9 mouse cellular contexts compared by ENCODE assay signal in the genomic region with DNA sequence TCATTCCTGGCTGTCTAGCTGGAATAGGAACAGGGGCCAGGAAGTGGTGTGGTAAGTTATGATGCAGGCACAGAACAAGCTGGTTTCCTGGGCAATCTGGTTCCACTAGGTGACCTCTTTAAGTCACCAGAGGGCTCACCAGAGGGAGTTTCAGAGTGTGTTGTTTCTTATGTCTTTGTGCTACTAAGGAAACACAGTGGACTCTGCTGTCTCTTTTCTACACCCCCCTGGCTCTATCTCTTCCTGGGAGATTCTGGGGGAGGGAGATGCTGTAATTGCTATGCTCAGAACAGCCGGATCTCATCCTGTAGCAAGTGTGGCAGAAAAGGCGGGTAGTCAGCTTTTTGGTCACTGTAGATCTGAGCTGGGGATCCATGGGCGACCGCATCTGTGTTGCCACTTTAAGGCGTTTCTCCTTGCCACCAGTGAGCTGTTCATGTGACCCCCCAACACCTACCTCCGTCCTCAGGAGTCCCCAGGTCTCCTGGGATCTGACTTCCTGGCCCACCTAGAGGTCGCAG. TPM values are rescaled to one million over a fixed set of nuclear protein-coding genes. Genes with fewer than 3 reads are reported as not detected.
A peak's percentile ranks its signal among the peaks of the same experiment; 100 is the strongest.
DNase-seq lines count a peak whose midpoint lies in the region; ATAC-seq and TF ChIP-seq lines count a peak whose summit lies in the region.
"Had no signal": no experiment of that assay in that cellular context is flagged by ENCODE, and none has a peak within 500 bp of the region (broad histone marks: within the 10 kb centered on the region; RNA-seq: fewer than 3 reads in every experiment).

No protein-coding gene starts in this region.

- H3K36me3 ChIP-seq in heart, embryonic 12.5 days = no peaks in the 10 kb centered on the region
- H3K36me3 ChIP-seq: hindbrain, embryonic 15.5 days had no signal

- intact Hi-C loops in left cerebral cortex, postnatal 14 days (cut with DNase I) = no loop called here
- intact Hi-C loops in left cerebral cortex, postnatal 36 days (cut with DNase I) = no loop called here

- H3K27me3 ChIP-seq in heart, embryonic 12.5 days (replicated peaks) = no peaks in the 10 kb centered on the region
- H3K27me3 ChIP-seq: hindbrain, embryonic 15.5 days had no signal

- H3K4me2 ChIP-seq in heart, embryonic 12.5 days = no peak overlapping the region
- H3K4me2 ChIP-seq: hindbrain, embryonic 15.5 days had no signal

- DNase-seq in left cerebral cortex, postnatal 14 days (ENCODE audit: low spot score in 2 of 2) = peak; percentile 26 to 58
- DNase-seq in left cerebral cortex, postnatal 36 days (ENCODE audit: low spot score in 2 of 2) = no peak
- DNase-seq in lung, postnatal 36 days = peak; percentile 37
- DNase-seq in yolk sac, embryonic 10.5 days (ENCODE audit: low spot score) = no peak
- DNase-seq: right cerebral cortex, postnatal 4 days had no signal

- no peaks in the 10 kb centered on the region for H3K9me3 ChIP-seq in heart, embryonic 12.5 days (replicated peaks)
- H3K9me3 ChIP-seq: hindbrain, embryonic 15.5 days had no signal

- TF ChIP-seq POLR2A in bone marrow macrophage, adult 2 months (IDR thresholded peaks at IDR 0.05; ENCODE audit: borderline replicate concordance, low read depth, low read length) = no peak

- no peak for ATAC-seq in heart, embryonic 12.5 days (ENCODE audit: insufficient number of reproducible peaks, low FRiP score)
- no peak for ATAC-seq in megakaryocyte, adult 5-6 weeks (ENCODE audit: poor library complexity, severe bottlenecking)

- H3K9ac ChIP-seq in heart, embryonic 12.5 days = peak overlapping the region; percentile 32; the same call in 1 of the 2 replicates
- H3K9ac ChIP-seq: hindbrain, embryonic 15.5 days had no signal

- H3K4me3 ChIP-seq in bone marrow macrophage, adult 2 months (ENCODE audit: insufficient read depth, low read length) = no peak overlapping the region
- no peak overlapping the region for H3K4me3 ChIP-seq in heart, embryonic 12.5 days
- H3K4me3 ChIP-seq: hindbrain, embryonic 15.5 days had no signal

- 0 out of 2 replicates have a peak, but pooled peaks have one; percentile 19 for TF ChIP-seq CTCF in bone marrow macrophage, adult 2 months (IDR thresholded peaks at IDR 0.05; ENCODE audit: low read depth, low read length)

- 67% methylated on average over 7 of the region's 7 CpGs for WGBS in heart, embryonic 12.5 days

- H3K27ac ChIP-seq in bone marrow macrophage, adult 2 months (ENCODE audit: insufficient read depth, low read depth, low read length) = peak overlapping the region; percentile 15
- H3K27ac ChIP-seq in heart, embryonic 12.5 days (ENCODE audit: poor library complexity, severe bottlenecking) = peak overlapping the region; percentile 77
- H3K27ac ChIP-seq: hindbrain, embryonic 15.5 days had no signal

- peaks cover 23% of the 10 kb centered on the region for H3K4me1 ChIP-seq in bone marrow macrophage, adult 2 months (ENCODE audit: control insufficient read depth, insufficient read depth, low read length)
- peaks cover 47% of the 10 kb centered on the region for H3K4me1 ChIP-seq in heart, embryonic 12.5 days (replicated peaks)

RNA-seq across cellular contexts. Expression of gene Lsp1, which starts 9.6 kb away (rescaled TPM):
- total RNA-seq in left cerebral cortex, postnatal 14 days (2021) = 1 to 10 TPM; 6.4 to 7.7 TPM
- 1 to 10 TPM; 8.1 to 8.7 TPM for total RNA-seq in left cerebral cortex, postnatal 36 days (2021)
- 320 and 327 TPM in 2 replicates for polyA plus RNA-seq in bone marrow macrophage, adult 2 months (2012; ENCODE audit: insufficient read depth, insufficient read length, missing spikeins)
- polyA plus RNA-seq in heart, embryonic 12.5 days (2016; fragmentation: Nextera tagmentation; extraction: Ambion mirVana) = 33.4 and 38.4 TPM in 2 replicates
- 1,220 and 1,304 TPM in 2 replicates for total RNA-seq in megakaryocyte, adult 5-6 weeks (2015)
- total RNA-seq in megakaryocyte, adult 5-6 weeks (2017) = 1,314 and 1,552 TPM in 2 replicates

RNA-seq across cellular contexts. Expression of gene Tnnt3, which starts 28.4 kb away (rescaled TPM):
- not detected for total RNA-seq in left cerebral cortex, postnatal 14 days (2021)
- total RNA-seq in left cerebral cortex, postnatal 36 days (2021) = not detected
- 5.1 and 6.0 TPM in 2 replicates for polyA plus RNA-seq in bone marrow macrophage, adult 2 months (2012; ENCODE audit: insufficient read depth, insufficient read length, missing spikeins)
- polyA plus RNA-seq in heart, embryonic 12.5 days (2016; fragmentation: Nextera tagmentation; extraction: Ambion mirVana) = 6.4 and 9.3 TPM in 2 replicates
- total RNA-seq in megakaryocyte, adult 5-6 weeks (2015) = 1.4 and 1.5 TPM in 2 replicates
- 3.7 and 3.9 TPM in 2 replicates for total RNA-seq in megakaryocyte, adult 5-6 weeks (2017)

RNA-seq across cellular contexts. Expression of gene Tnni2, which starts 28.6 kb away (rescaled TPM):
- under 1 TPM in 1 of 2 experiments, not detected in 1; 0.74 TPM for total RNA-seq in left cerebral cortex, postnatal 14 days (2021)
- total RNA-seq in left cerebral cortex, postnatal 36 days (2021) = under 1 TPM in 1 of 2 experiments, not detected in 1; 0.69 TPM
- 10.2 and 13.8 TPM in 2 replicates for polyA plus RNA-seq in bone marrow macrophage, adult 2 months (2012; ENCODE audit: insufficient read depth, insufficient read length, missing spikeins)
- 50.6 and 53.5 TPM in 2 replicates for polyA plus RNA-seq in heart, embryonic 12.5 days (2016; fragmentation: Nextera tagmentation; extraction: Ambion mirVana)
- 18.8 and 20.9 TPM in 2 replicates for total RNA-seq in megakaryocyte, adult 5-6 weeks (2015)
- 25.6 and 27.6 TPM in 2 replicates for total RNA-seq in megakaryocyte, adult 5-6 weeks (2017)

RNA-seq across cellular contexts. Expression of gene Syt8, which starts 35.6 kb away (rescaled TPM):
- under 1 TPM in 1 of 2 experiments, not detected in 1; 0.44 TPM for total RNA-seq in left cerebral cortex, postnatal 14 days (2021)
- total RNA-seq in left cerebral cortex, postnatal 36 days (2021) = not detected
- 5.6 TPM in 2 replicates for polyA plus RNA-seq in bone marrow macrophage, adult 2 months (2012; ENCODE audit: insufficient read depth, insufficient read length, missing spikeins)
- 0.28 and 0.57 TPM in 2 replicates for polyA plus RNA-seq in heart, embryonic 12.5 days (2016; fragmentation: Nextera tagmentation; extraction: Ambion mirVana)
- 0.39 TPM in 1 of 2 replicates, not detected in the other for total RNA-seq in megakaryocyte, adult 5-6 weeks (2015)
- not detected in 2 replicates for total RNA-seq in megakaryocyte, adult 5-6 weeks (2017)
- polyA plus RNA-seq: hindbrain, embryonic 15.5 days had no signal

Comparison
In these comparisons a context has a peak if more than half of its experiments do, and no peak if none do; other contexts are left out.
1. DNase-seq: peak in left cerebral cortex, postnatal 14 days (2 of 2) and lung, postnatal 36 days (single experiment); none in left cerebral cortex, postnatal 36 days (0 of 2) and yolk sac, embryonic 10.5 days (single experiment).
2. RNA of gene Lsp1, which starts 9.6 kb away (total RNA-seq): 1,220 to 1,552 TPM in megakaryocyte, adult 5-6 weeks; 8.1 to 8.7 TPM in left cerebral cortex, postnatal 36 days and 6.4 to 7.7 TPM in left cerebral cortex, postnatal 14 days; every median in the first group is over 100 times any median in the second.
3. RNA of gene Tnni2, which starts 28.6 kb away (total RNA-seq): 18.8 to 27.6 TPM in megakaryocyte, adult 5-6 weeks; 0.74 TPM in left cerebral cortex, postnatal 14 days and 0.69 TPM in left cerebral cortex, postnatal 36 days; every median in the first group is over 10 times any median in the second.